Mouse (Mus musculus) liver, adult (tissue): ENCODE results near the gene Furin.

Experiments
- GATA4 ChIP-seq: IDR thresholded peaks from 2 replicates; pipeline ENCODE4 v1.6.1; 2014; ENCODE audit warnings: mild to moderate bottlenecking, low read length; ENCODE audit not compliant: insufficient replicate concordance

The Furin gene

GRCm38 (mm10) chr7:80372667-80373066 is 32.6 kb downstream of the Furin start:
- TF ChIP-seq GATA4 = no peak

- TF ChIP-seq GATA4 = no peak
Measured at GRCm38 (mm10) chr7:80372166-80372565, 33.1 kb downstream of the Furin start.

- TF ChIP-seq GATA4 = no peak
Measured at GRCm38 (mm10) chr7:80371041-80371751, 34.0 kb downstream of the Furin start, which contains the start of gene Man2a2. Gene Man2a2, minus strand, starts transcription at chr7:80371375.

GRCm38 (mm10) chr7:80370649-80371040 is 34.6 kb downstream of the Furin start:
- no peak for TF ChIP-seq GATA4

GRCm38 (mm10) chr7:80369967-80370431 is 35.2 kb downstream of the Furin start:
- no peak for TF ChIP-seq GATA4

GRCm38 (mm10) chr7:80369461-80369860 is 35.8 kb downstream of the Furin start:
- TF ChIP-seq GATA4 = no peak

- no peak for TF ChIP-seq GATA4
Measured at GRCm38 (mm10) chr7:80368635-80369421, 36.4 kb downstream of the Furin start.

- no peak for TF ChIP-seq GATA4
Measured at GRCm38 (mm10) chr7:80368009-80368408, 37.2 kb downstream of the Furin start.

- no peak for TF ChIP-seq GATA4
Measured at GRCm38 (mm10) chr7:80367232-80367631, 38.0 kb downstream of the Furin start.

- no peak for TF ChIP-seq GATA4
Measured at GRCm38 (mm10) chr7:80365759-80366158, 39.5 kb downstream of the Furin start.

- TF ChIP-seq GATA4 = no peak
Measured at GRCm38 (mm10) chr7:80360435-80360834, 44.8 kb downstream of the Furin start.

GRCm38 (mm10) chr7:80358039-80358438 is 47.2 kb downstream of the Furin start:
- no peak for TF ChIP-seq GATA4

- TF ChIP-seq GATA4 = no peak
Measured at GRCm38 (mm10) chr7:80357156-80357555, 48.1 kb downstream of the Furin start.

GRCm38 (mm10) chr7:80356351-80356750 is 48.9 kb downstream of the Furin start:
- TF ChIP-seq GATA4 = no peak

- TF ChIP-seq GATA4 = no peak
Measured at GRCm38 (mm10) chr7:80352920-80353319, 52.3 kb downstream of the Furin start.

- no peak for TF ChIP-seq GATA4
Measured at GRCm38 (mm10) chr7:80350808-80351207, 54.4 kb downstream of the Furin start.
